Mouse (Mus musculus) myocyte (in vitro differentiated cells): Measurements from ENCODE around the gene Cd300a. TPM values are rescaled to one million over a fixed set of nuclear protein-coding genes. Genes with fewer than 3 reads are reported as not detected.

Experiments
- H3K27me3 ChIP-seq: one replicate; pipeline ENCODE4 v1.6.1; 2011; ENCODE audit not compliant: control insufficient read depth, insufficient read depth, insufficient read length
- H3K36me3 ChIP-seq: one replicate; pipeline ENCODE4 v1.6.1; 2011; ENCODE audit not compliant: control insufficient read depth, insufficient read depth
- H3K4me2 ChIP-seq: one replicate; pipeline ENCODE4 v1.6.1; 2011; ENCODE audit warnings: low read depth, control low read depth
- H3K4me3 ChIP-seq: one replicate; pipeline ENCODE4 v1.5.1; 2011; ENCODE audit warnings: mild to moderate bottlenecking, control low read depth, moderate library complexity
- H3K79me2 ChIP-seq: one replicate; pipeline ENCODE4 v1.6.1; 2011; ENCODE audit not compliant: control insufficient read depth, insufficient read depth
- H3ac ChIP-seq: one replicate; pipeline ENCODE4 v1.6.1; 2011; ENCODE audit not compliant: control insufficient read depth, insufficient read length
- CEBPB ChIP-seq: IDR thresholded peaks from 2 replicates; pipeline ENCODE4 v1.6.1; 2011; ENCODE audit warnings: mild to moderate bottlenecking, moderate library complexity; ENCODE audit not compliant: poor library complexity, insufficient read depth, severe bottlenecking
- E2F4 ChIP-seq: IDR thresholded peaks from one replicate; pipeline ENCODE4 v1.6.1; 2011; ENCODE audit warnings: mild to moderate bottlenecking, control low read depth, moderate library complexity; ENCODE audit not compliant: insufficient read depth
- MAX ChIP-seq: IDR thresholded peaks from one replicate; pipeline ENCODE4 v1.6.1; 2011; ENCODE audit warnings: low read depth, mild to moderate bottlenecking, control low read depth
- MYOD1 ChIP-seq, 3 experiments: IDR thresholded peaks; one replicate each; pipeline ENCODE4 v1.6.1; 2011; ENCODE audit warnings: control low read depth in 2 of 3, low read depth in 2 of 3, mild to moderate bottlenecking in 2 of 3, moderate library complexity in 1 of 3; ENCODE audit not compliant: insufficient read length in 2 of 3, control insufficient read depth in 1 of 3
- MYOG ChIP-seq, 3 experiments: IDR thresholded peaks; one replicate each; pipeline ENCODE4 v1.6.1; 2011; ENCODE audit warnings: control low read depth in 2 of 3, low read depth in 2 of 3, mild to moderate bottlenecking in 2 of 3; ENCODE audit not compliant: insufficient read length in 2 of 3, control insufficient read depth in 1 of 3, insufficient read depth in 1 of 3
- POLR2A ChIP-seq: IDR thresholded peaks from one replicate; pipeline ENCODE4 v1.6.1; 2011; ENCODE audit warnings: low read depth, mild to moderate bottlenecking, control low read depth, moderate library complexity; ENCODE audit not compliant: insufficient read length
- POLR2AphosphoS2 ChIP-seq: IDR thresholded peaks from one replicate; pipeline ENCODE4 v1.6.1; 2011; ENCODE audit warnings: low read depth, control low read depth; ENCODE audit not compliant: insufficient read length
- REST ChIP-seq: IDR thresholded peaks from one replicate; pipeline ENCODE4 v1.6.1; 2011; ENCODE audit warnings: mild to moderate bottlenecking, control low read depth, moderate library complexity; ENCODE audit not compliant: insufficient read depth, insufficient read length
- SRF ChIP-seq: IDR thresholded peaks from one replicate; pipeline ENCODE4 v1.6.1; 2011; ENCODE audit warnings: low read depth; ENCODE audit not compliant: control insufficient read depth, insufficient read length
- TCF12 ChIP-seq: IDR thresholded peaks from one replicate; pipeline ENCODE4 v1.6.1; 2011; ENCODE audit warnings: mild to moderate bottlenecking, control low read depth; ENCODE audit not compliant: poor library complexity, insufficient read depth, severe bottlenecking
- TCF3 ChIP-seq: IDR thresholded peaks from one replicate; pipeline ENCODE4 v1.6.1; 2011; ENCODE audit warnings: low read depth, control low read depth; ENCODE audit not compliant: insufficient read length
- USF1 ChIP-seq: IDR thresholded peaks from one replicate; pipeline ENCODE4 v1.6.1; 2011; ENCODE audit warnings: low read depth, mild to moderate bottlenecking, control low read depth, moderate library complexity
- polyA plus RNA-seq: library from polyadenylated mRNA; unstranded; fragments of >200 nt; fragmentation: generic; extraction: Trizol; gene quantifications from one replicate; pipeline ENCODE4 v1.2.1, GENCODE M21; 2012; ENCODE audit warnings: missing spikeins

Gene Cd300a
- polyA plus RNA-seq, 1 experiment: 0.40 TPM

GRCm38 (mm10) chr11:114934144-114934543, 44.3 kb downstream of the Cd300a start, which contains the start of gene Cd300lb:
TSS of gene Cd300lb (minus strand) at chr11:114934386.
- TF ChIP-seq TCF3 (no peak), SRF (no peak), E2F4 (no peak), POLR2A (no peak), TCF12 (no peak), USF1 (no peak), POLR2AphosphoS2 (no peak), REST (no peak), MYOD1 (IDR thresholded peaks at IDR 0.05; ENCODE audit: control insufficient read depth in 1 of 3, insufficient read length in 2 of 3, low read depth in 2 of 3) (no peak), MAX (no peak), MYOG (IDR thresholded peaks at IDR 0.05; ENCODE audit: control insufficient read depth in 1 of 3, insufficient read depth in 1 of 3, insufficient read length in 2 of 3, low read depth in 2 of 3) (no peak), CEBPB (no peak)
- Histone ChIP-seq H3K4me3 (no peak within 1 kb of the TSS), H3K4me2 (peak within 1 kb of the TSS; percentile 13), H3ac (no peak within 1 kb of the TSS), H3K27me3 (no peaks in the 10 kb centered on the region), H3K36me3 (no peaks in the 10 kb centered on the region), H3K79me2 (no peaks in the 10 kb centered on the region)

Other genes with a start within 250 kb of the Cd300a start
- 3,783 TPM for gene Rpl38, start 221.5 kb upstream of the Cd300a start, polyA plus RNA-seq
- 40.6 TPM for gene Ttyh2, start 214.6 kb upstream of the Cd300a start, polyA plus RNA-seq
- gene Dnaic2, start 162.6 kb upstream of the Cd300a start, polyA plus RNA-seq: 1.00 TPM
- gene Kif19a, start 124.7 kb upstream of the Cd300a start, polyA plus RNA-seq: 5.4 TPM
- 34.0 TPM for gene Btbd17, start 94.1 kb upstream of the Cd300a start, polyA plus RNA-seq
- 0.07 TPM for gene Gpr142, start 91.1 kb upstream of the Cd300a start, polyA plus RNA-seq
- gene Gprc5c, start 38.9 kb upstream of the Cd300a start, polyA plus RNA-seq: 172 TPM
- gene Cd300lb, start 44.3 kb downstream of the Cd300a start, polyA plus RNA-seq: 0.11 TPM
- gene Cd300c, start 79.1 kb downstream of the Cd300a start, polyA plus RNA-seq: not detected
- gene Cd300ld, start 99.9 kb downstream of the Cd300a start, polyA plus RNA-seq: not detected
- gene Cd300c2, start 111.8 kb downstream of the Cd300a start, polyA plus RNA-seq: not detected
- gene Cd300ld2, start 126.2 kb downstream of the Cd300a start, polyA plus RNA-seq: not detected
- gene Cd300ld4, start 137.0 kb downstream of the Cd300a start, polyA plus RNA-seq: not detected
- gene Cd300ld5, start 147.7 kb downstream of the Cd300a start, polyA plus RNA-seq: 0.16 TPM
- gene Cd300ld3, start 158.4 kb downstream of the Cd300a start, polyA plus RNA-seq: not detected
- gene Cd300e, start 172.1 kb downstream of the Cd300a start, polyA plus RNA-seq: not detected
- gene Rab37, start 201.4 kb downstream of the Cd300a start, polyA plus RNA-seq: 0.02 TPM
- not detected for gene Cd300lf, start 244.0 kb downstream of the Cd300a start, polyA plus RNA-seq